Mouse (Mus musculus) heart, postnatal 25 days (tissue): Measurements from ENCODE around the gene Smo. TPM values are rescaled to one million over a fixed set of nuclear protein-coding genes. Genes with fewer than 3 reads are reported as not detected.
"Not testable (repeated sequence)": the region's sequence is repeated elsewhere in the genome, so short reads cannot be mapped to it uniquely, and the experiment has no call there.

Experiments used
- DNase-seq: peaks from one replicate; pipeline ENCODE4 v3.0.0; 2022; ENCODE audit warnings: low spot score
- intact Hi-C: fragments of 180-260 bp; cut with DNase I; formaldehyde crosslinking; loops from one replicate; pipeline ENCODE4 v1.15.1; 2025
- total RNA-seq, 2 experiments: library from RNA; stranded (reverse); gene quantifications; 2 replicates each; pipeline ENCODE4 v1.2.3; 2021

Gene Smo
- total RNA-seq, 2 experiments from 2014 or later: 9.4 to 10.3 TPM

GRCm38 (mm10) chr6:29721890-29722289, 13.4 kb upstream of the Smo start:
- intact Hi-C loops: no loop called here

GRCm38 (mm10) chr6:29726576-29727200, 8.6 kb upstream of the Smo start:
- intact Hi-C loops: no loop called here
- DNase-seq: no peak

More at GRCm38 (mm10) chr6:29721890-29722289, 13.4 kb upstream of the Smo start:
- no peak for DNase-seq

- intact Hi-C loops: no loop called here
- no peak for DNase-seq
Measured at GRCm38 (mm10) chr6:29728035-29728434, 7.3 kb upstream of the Smo start.

GRCm38 (mm10) chr6:29729491-29729890, 5.8 kb upstream of the Smo start:
- intact Hi-C loops: no loop called here

GRCm38 (mm10) chr6:29735689-29736451, 567 bp downstream of the Smo start:
- DNase-seq: peak; percentile 37
- intact Hi-C loops: loop anchor here (2.0 kb wide), 1 partner anchor 31 kb away; no protein-coding TSS in a partner anchor

More at GRCm38 (mm10) chr6:29729491-29729890, 5.8 kb upstream of the Smo start:
- no peak for DNase-seq

GRCm38 (mm10) chr6:29736610-29737458, 1.5 kb downstream of the Smo start:
- intact Hi-C loops: no loop called here
- no peak for DNase-seq

- intact Hi-C loops: no loop called here
- DNase-seq: no peak
Measured at GRCm38 (mm10) chr6:29751466-29752152, 16.3 kb downstream of the Smo start.

GRCm38 (mm10) chr6:29753336-29753735, 18.0 kb downstream of the Smo start:
- intact Hi-C loops: no loop called here
- no peak for DNase-seq

GRCm38 (mm10) chr6:29756001-29756400, 20.7 kb downstream of the Smo start:
- no peak for DNase-seq
- intact Hi-C loops: loop anchor here (5.0 kb wide), 1 partner anchor 61 kb away; no protein-coding TSS in a partner anchor

- intact Hi-C loops: loop anchor here (5.0 kb wide), 1 partner anchor 61 kb away; no protein-coding TSS in a partner anchor
- DNase-seq: no peak
Measured at GRCm38 (mm10) chr6:29756476-29756875, 21.2 kb downstream of the Smo start.

- intact Hi-C loops: loop anchor here (1.0 to 5.0 kb wide), 2 partner anchors 47 to 59 kb away; no protein-coding TSS in a partner anchor
- peak; percentile 27 for DNase-seq
Measured at GRCm38 (mm10) chr6:29758417-29758816, 23.1 kb downstream of the Smo start.

GRCm38 (mm10) chr6:29759012-29759679, 23.8 kb downstream of the Smo start:
- intact Hi-C loops: loop anchor here (5.0 kb wide), 1 partner anchor 58 kb away; no protein-coding TSS in a partner anchor

GRCm38 (mm10) chr6:29760397-29760796, 25.1 kb downstream of the Smo start:
- DNase-seq, intact Hi-C loops: not testable (repeated sequence)

More at GRCm38 (mm10) chr6:29759012-29759679, 23.8 kb downstream of the Smo start:
- no peak for DNase-seq

- no peak for DNase-seq
- intact Hi-C loops: no loop called here
Measured at GRCm38 (mm10) chr6:29761282-29761681, 26.0 kb downstream of the Smo start.

- intact Hi-C loops: no loop called here
Measured at GRCm38 (mm10) chr6:29762524-29762923, 27.2 kb downstream of the Smo start.

GRCm38 (mm10) chr6:29766874-29767273, 31.6 kb downstream of the Smo start:
- intact Hi-C loops: loop anchor here (2.0 to 5.0 kb wide), 3 partner anchors 32 to 280 kb away; partner anchors contain the start of genes Nrf1, Smo and Tspan33
- DNase-seq: no peak

More at GRCm38 (mm10) chr6:29762524-29762923, 27.2 kb downstream of the Smo start:
- DNase-seq: no peak

GRCm38 (mm10) chr6:29767813-29768660, 32.7 kb downstream of the Smo start, which contains the start of gene Ahcyl2:
TSS of gene Ahcyl2 (plus strand) at chr6:29768011.
- peak; percentile 94 for DNase-seq
- intact Hi-C loops: loop anchor here (2.0 to 5.0 kb wide), 3 partner anchors 33 to 279 kb away; partner anchors contain the start of genes Nrf1, Smo and Tspan33
